Mouse (Mus musculus) mouse embryonic stem cell (cell line): ENCODE measurements around the gene Loxl1.

Experiments
- in situ Hi-C, 2 experiments: fragments of 300-500 bp; cut with MboI; formaldehyde crosslinking; loops; 1 replicate in 1 of 2; 3 replicates in 1 of 2; pipeline ENCODE4 v1.14.3; 2019 to 2020; ENCODE audit warnings: low sequenced_read_pairs in 2 of 2, low pct_unique_long_range_greater_than_20kb in 1 of 2, mixed read lengths in 1 of 2; ENCODE audit not compliant: unreplicated experiment in 1 of 2

Gene Loxl1

GRCm38 (mm10) chr9:58280259-58281109 lies 32.5 kb downstream of the Loxl1 start:
- in situ Hi-C loops, result loop anchor here in 1 of 2 experiments (5.0 kb wide), 1 partner anchor 38 kb away; no protein-coding TSS in a partner anchor

- in situ Hi-C loops, result loop anchor here in 1 of 2 experiments (5.0 kb wide), 1 partner anchor 37 kb away; no protein-coding TSS in a partner anchor
These were observed 33.2 kb downstream of the Loxl1 start for GRCm38 (mm10) chr9:58279780-58280179.

- in situ Hi-C loops, result no loop called here
These were observed 33.9 kb downstream of the Loxl1 start for GRCm38 (mm10) chr9:58278821-58279723.

- in situ Hi-C loops, result no loop called here
These were observed 34.7 kb downstream of the Loxl1 start for GRCm38 (mm10) chr9:58278313-58278712.

- in situ Hi-C loops, result no loop called here
These were observed 36.6 kb downstream of the Loxl1 start for GRCm38 (mm10) chr9:58276346-58276745.

GRCm38 (mm10) chr9:58275797-58276196 lies 37.2 kb downstream of the Loxl1 start:
- in situ Hi-C loops, result no loop called here

GRCm38 (mm10) chr9:58275115-58275774 lies 37.7 kb downstream of the Loxl1 start:
- in situ Hi-C loops, result no loop called here

GRCm38 (mm10) chr9:58274626-58275025 lies 38.4 kb downstream of the Loxl1 start:
- in situ Hi-C loops, result loop anchor here in 1 of 2 experiments (25.0 kb wide), 1 partner anchor 762 kb away; the partner anchor contains the start of genes Cox5a and Rpp25

- in situ Hi-C loops, result loop anchor here in 1 of 2 experiments (25.0 kb wide), 1 partner anchor 762 kb away; the partner anchor contains the start of genes Cox5a and Rpp25
These were observed 38.8 kb downstream of the Loxl1 start for GRCm38 (mm10) chr9:58274101-58274604.

- in situ Hi-C loops, result loop anchor here in 1 of 2 experiments (25.0 kb wide), 1 partner anchor 761 kb away; the partner anchor contains the start of genes Cox5a and Rpp25
These were observed 40.1 kb downstream of the Loxl1 start for GRCm38 (mm10) chr9:58272855-58273254.

GRCm38 (mm10) chr9:58272068-58272541 lies 40.9 kb downstream of the Loxl1 start:
- in situ Hi-C loops, result loop anchor here in 1 of 2 experiments (25.0 kb wide), 1 partner anchor 760 kb away; the partner anchor contains the start of genes Cox5a and Rpp25

- in situ Hi-C loops, result loop anchor here in 1 of 2 experiments (25.0 kb wide), 1 partner anchor 759 kb away; the partner anchor contains the start of genes Cox5a and Rpp25
These were observed 41.4 kb downstream of the Loxl1 start for GRCm38 (mm10) chr9:58271551-58271950.

- in situ Hi-C loops, result loop anchor here in 1 of 2 experiments (25.0 kb wide), 1 partner anchor 759 kb away; the partner anchor contains the start of genes Cox5a and Rpp25
These were observed 41.9 kb downstream of the Loxl1 start for GRCm38 (mm10) chr9:58271109-58271508.

GRCm38 (mm10) chr9:58270081-58270480 lies 42.9 kb downstream of the Loxl1 start:
- in situ Hi-C loops, result loop anchor here in 1 of 2 experiments (25.0 kb wide), 1 partner anchor 758 kb away; the partner anchor contains the start of genes Cox5a and Rpp25

- in situ Hi-C loops, result loop anchor here in 1 of 2 experiments (25.0 kb wide), 1 partner anchor 756 kb away; the partner anchor contains the start of genes Cox5a and Rpp25
These were observed 44.3 kb downstream of the Loxl1 start for GRCm38 (mm10) chr9:58268384-58269313.

GRCm38 (mm10) chr9:58267046-58267445 lies 45.9 kb downstream of the Loxl1 start:
- in situ Hi-C loops, result loop anchor here in 1 of 2 experiments (25.0 kb wide), 1 partner anchor 755 kb away; the partner anchor contains the start of genes Cox5a and Rpp25
